Mouse (Mus musculus) midbrain, postnatal 0 days (tissue): ENCODE measurements around the gene Smad6. TPM values are rescaled to one million over a fixed set of nuclear protein-coding genes. Genes with fewer than 3 reads are reported as not detected.

Experiments
- ATAC-seq: fragments of 200-750 bp; cut with Nextera tagmentation; 2 replicates; pipeline ENCODE4 v1.8.0; 2017; ENCODE audit warnings: moderate number of reproducible peaks, mild to moderate bottlenecking, moderate TSS enrichment, moderate library complexity; ENCODE audit not compliant: low FRiP score
- DNase-seq: peaks from one replicate; pipeline ENCODE4 v3.0.0-alpha.2; 2015; ENCODE audit warnings: low spot score
- H3K27ac ChIP-seq: fragments of 300-500 bp; sonication (generic); 2 replicates; pipeline ENCODE4 v1.5.1; 2014; ENCODE audit warnings: low read depth, mild to moderate bottlenecking, low read length, mixed read lengths
- H3K27me3 ChIP-seq: fragments of 300-500 bp; sonication (generic); 2 replicates; pipeline ENCODE4 v1.6.1; 2014; ENCODE audit warnings: low read length, control low read depth, mixed read lengths; ENCODE audit not compliant: insufficient read depth
- H3K36me3 ChIP-seq: fragments of 300-500 bp; sonication (generic); 2 replicates; pipeline ENCODE4 v1.6.1; 2014; ENCODE audit warnings: low read length, control low read depth, mixed read lengths; ENCODE audit not compliant: insufficient read depth
- H3K4me1 ChIP-seq: fragments of 300-500 bp; sonication (generic); 2 replicates; pipeline ENCODE4 v1.6.1; 2014; ENCODE audit warnings: mild to moderate bottlenecking, control low read depth, antibody characterized with exemption, low read length, mixed read lengths; ENCODE audit not compliant: insufficient read depth
- H3K4me2 ChIP-seq: fragments of 300-500 bp; sonication (generic); 2 replicates; pipeline ENCODE4 v1.6.1; 2014; ENCODE audit warnings: low read depth, mild to moderate bottlenecking, low read length, mixed read lengths; ENCODE audit not compliant: poor library complexity, severe bottlenecking
- H3K4me3 ChIP-seq: fragments of 300-500 bp; sonication (generic); 2 replicates; pipeline ENCODE4 v1.5.1; 2014; ENCODE audit warnings: low read depth, mild to moderate bottlenecking, low read length, moderate library complexity
- H3K9ac ChIP-seq: fragments of 300-500 bp; sonication (generic); replicated peaks from 2 replicates; pipeline ENCODE4 v1.6.1; 2014; ENCODE audit warnings: mild to moderate bottlenecking, low read length, moderate library complexity, mixed read lengths; ENCODE audit not compliant: poor library complexity, severe bottlenecking
- H3K9me3 ChIP-seq: fragments of 300-500 bp; sonication (generic); 2 replicates; pipeline ENCODE4 v1.6.1; 2016; ENCODE audit warnings: low read length, control low read depth
- CTCF ChIP-seq: IDR thresholded peaks from 2 replicates; pipeline ENCODE4 v1.5.1; 2016; ENCODE audit warnings: antibody characterized with exemption, mild to moderate bottlenecking
- WGBS: fragments of 180-500 bp; shearing (Covaris S2); extraction: QIAGEN DNeasy Blood & Tissue Kit; methylation state at CpG from one replicate; pipeline ENCODE4 v1.1.7; 2014; 5-methylcytosine and 5-hydroxymethylcytosine counted together
- polyA plus RNA-seq: library from polyadenylated mRNA; unstranded; fragments of >200 nt; fragmentation: Nextera tagmentation; extraction: Ambion mirVana; gene quantifications from 2 replicates; pipeline ENCODE4 v1.2.1, GENCODE M21; 2015
- total RNA-seq: library from RNA; depleted of rRNA; stranded (reverse); fragments of >200 nt; gene quantifications from 2 replicates; pipeline ENCODE4 v1.2.3, GENCODE M21; 2014

Smad6 gene
- total and polyA plus RNA-seq, 2 experiments from 2014 or later = 1.2 to 10.4 TPM

DNA sequence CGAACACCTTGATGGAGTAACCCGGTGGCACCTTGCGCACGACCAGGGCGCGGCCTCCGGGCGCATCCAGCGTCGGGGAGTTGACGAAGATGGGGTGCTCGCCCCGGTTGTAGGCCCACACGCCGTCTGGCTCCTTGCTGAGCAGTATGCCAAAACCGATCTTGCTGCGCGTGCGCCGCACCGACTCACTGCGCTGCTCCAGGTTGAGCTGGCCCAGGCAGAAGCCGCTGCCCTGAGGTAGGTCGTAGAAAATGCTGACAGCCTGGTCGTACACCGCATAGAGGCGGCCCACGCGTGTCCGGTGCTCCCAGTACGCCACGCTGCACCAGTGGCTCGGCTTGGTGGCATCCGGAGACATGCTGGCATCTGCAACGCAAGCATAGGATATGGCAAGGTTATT lies 68.2 kb downstream of the Smad6 start:
- Histone ChIP-seq H3K36me3 (no peaks in the 10 kb centered on the region), H3K4me2 (peak overlapping the region; percentile 30; the same call in 1 of the 2 replicates), H3K9ac (peak overlapping the region; percentile 29; the same call in 1 of the 2 replicates), H3K27me3 (no peaks in the 10 kb centered on the region), H3K9me3 (no peaks in the 10 kb centered on the region), H3K4me1 (no peaks in the 10 kb centered on the region), H3K4me3 (peak overlapping the region; percentile 6; the same call in 1 of the 2 replicates), H3K27ac (no peak overlapping the region)
- DNase-seq (no peak), ATAC-seq (no peak; the same call in 1 of the 2 replicates)
- TF ChIP-seq CTCF = no peak
- 52% methylated on average over 35 of the region's 35 CpGs for WGBS

- Histone ChIP-seq H3K4me2 (no peak overlapping the region), H3K9me3 (no peaks in the 10 kb centered on the region), H3K27me3 (no peaks in the 10 kb centered on the region), H3K36me3 (no peaks in the 10 kb centered on the region), H3K27ac (no peak overlapping the region), H3K4me3 (no peak overlapping the region), H3K4me1 (no peaks in the 10 kb centered on the region), H3K9ac (no peak overlapping the region)
- DNase-seq (no peak), ATAC-seq (no peak)
- TF ChIP-seq CTCF = no peak
- 88% methylated on average over 2 of the region's 2 CpGs for WGBS
These were observed 69.3 kb downstream of the Smad6 start for GRCm38 (mm10) chr9:63952591-63952990.

DNA sequence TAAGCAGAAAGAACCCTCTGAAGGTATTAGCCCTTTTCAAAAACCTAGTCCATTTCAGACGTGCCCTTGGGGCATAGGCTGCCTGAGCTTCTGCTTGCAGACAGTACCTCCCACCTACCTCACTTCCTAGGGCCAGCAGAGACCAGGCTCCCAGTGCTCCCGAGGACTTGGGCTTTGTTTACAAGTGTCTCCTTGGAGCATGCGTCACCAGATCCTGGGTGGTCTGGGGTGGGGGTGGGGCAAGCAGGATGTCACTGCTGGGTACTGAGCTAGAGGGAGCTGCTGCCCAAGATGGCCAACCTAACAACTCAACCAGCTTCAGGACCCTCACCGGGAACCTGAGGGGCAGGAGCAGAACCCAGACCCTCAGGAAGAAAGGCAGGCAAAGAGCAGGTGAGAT lies 71.5 kb downstream of the Smad6 start:
- H3K4me2 ChIP-seq = no peak overlapping the region
- no peak overlapping the region for H3K27ac ChIP-seq
- H3K27me3 ChIP-seq = no peaks in the 10 kb centered on the region
- H3K9ac ChIP-seq = no peak overlapping the region
- DNase-seq (no peak), ATAC-seq (no peak)
- WGBS = 37% methylated on average over 4 of the region's 4 CpGs
- no peaks in the 10 kb centered on the region for H3K36me3 ChIP-seq
- H3K4me1 ChIP-seq = no peaks in the 10 kb centered on the region
- no peak for TF ChIP-seq CTCF
- no peaks in the 10 kb centered on the region for H3K9me3 ChIP-seq
- no peak overlapping the region for H3K4me3 ChIP-seq

GRCm38 (mm10) chr9:63949393-63949792 lies 72.5 kb downstream of the Smad6 start:
- no peaks in the 10 kb centered on the region for H3K36me3 ChIP-seq
- no peak for ATAC-seq
- 86% methylated on average over 4 of the region's 4 CpGs for WGBS

GRCm38 (mm10) chr9:63942608-63942982 lies 79.3 kb downstream of the Smad6 start:
- Histone ChIP-seq H3K9ac (no peak overlapping the region), H3K9me3 (no peaks in the 10 kb centered on the region), H3K27ac (peak overlapping the region; percentile 26; the same call in 1 of the 2 replicates), H3K4me1 (peaks cover 9% of the 10 kb centered on the region), H3K4me3 (no peak overlapping the region), H3K27me3 (no peaks in the 10 kb centered on the region), H3K36me3 (no peaks in the 10 kb centered on the region), H3K4me2 (no peak overlapping the region)
- WGBS = 68% methylated on average over 2 of the region's 2 CpGs
- TF ChIP-seq CTCF = no peak
- DNase-seq (no peak), ATAC-seq (no peak)

More at GRCm38 (mm10) chr9:63949393-63949792, 72.5 kb downstream of the Smad6 start:
- Histone ChIP-seq H3K9me3 (no peaks in the 10 kb centered on the region), H3K27me3 (no peaks in the 10 kb centered on the region), H3K4me2 (no peak overlapping the region), H3K9ac (no peak overlapping the region), H3K4me1 (no peaks in the 10 kb centered on the region), H3K4me3 (no peak overlapping the region), H3K27ac (no peak overlapping the region)
- no peak for DNase-seq
- TF ChIP-seq CTCF = no peak

DNA sequence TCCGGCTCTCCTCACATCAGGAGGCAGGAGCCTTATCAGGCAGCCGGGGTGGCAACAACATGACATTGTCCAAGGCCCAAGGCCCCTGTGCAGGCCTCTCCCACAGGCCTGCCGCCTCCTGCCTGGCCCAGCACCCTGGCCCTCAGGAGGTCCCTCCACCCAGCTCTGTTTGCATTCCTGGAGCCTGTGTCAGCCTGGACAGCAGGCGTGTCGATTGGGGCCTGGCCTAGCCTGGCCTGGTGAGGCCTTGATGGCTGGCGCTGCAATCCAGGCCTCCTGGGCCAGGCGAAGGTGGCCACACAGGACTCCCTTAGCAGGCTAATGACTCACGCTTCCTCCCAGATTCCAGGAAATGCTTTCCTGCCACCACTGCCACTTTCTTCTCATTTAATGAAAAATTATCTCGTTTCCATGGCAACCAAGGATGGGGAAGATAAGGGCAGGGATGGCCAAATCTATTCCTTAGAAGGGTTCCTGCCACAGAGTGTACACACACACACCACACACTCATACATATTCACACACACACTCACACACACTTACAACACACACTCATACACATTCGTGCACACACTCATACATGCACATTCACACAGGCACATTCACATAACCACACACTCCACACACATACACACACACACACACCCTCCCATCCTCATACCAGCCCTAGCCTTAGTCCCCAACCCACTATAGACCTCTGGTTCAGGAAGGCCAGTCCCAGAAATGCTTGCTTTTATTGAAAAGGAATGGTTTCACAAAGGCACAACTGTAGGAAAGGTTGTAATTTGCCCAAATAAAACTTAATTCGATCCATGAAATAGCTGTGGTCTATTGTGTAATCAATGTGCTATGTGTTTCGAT lies 79.9 kb downstream of the Smad6 start:
- TF ChIP-seq CTCF = no peak
- DNase-seq (peak; percentile 73), ATAC-seq (peak; percentile 31; the same call in 1 of the 2 replicates)
- H3K36me3 ChIP-seq = no peaks in the 10 kb centered on the region
- H3K4me2 ChIP-seq = no peak overlapping the region
- H3K27ac ChIP-seq = peak overlapping the region; percentile 67
- no peaks in the 10 kb centered on the region for H3K27me3 ChIP-seq
- H3K4me3 ChIP-seq = no peak overlapping the region
- H3K9me3 ChIP-seq = no peaks in the 10 kb centered on the region
- peaks cover 9% of the 10 kb centered on the region for H3K4me1 ChIP-seq
- peak overlapping the region; percentile 37; the same call in 1 of the 2 replicates for H3K9ac ChIP-seq
- WGBS = 72% methylated on average over 12 of the region's 12 CpGs
